In genomic region chr5:18360281-18360819, GRCm38 (mm10) we compare ENCODE assay signal across 8 mouse cellular contexts. TPM values are rescaled to one million over a fixed set of nuclear protein-coding genes. Genes with fewer than 3 reads are reported as not detected.
A peak's percentile ranks its signal among the peaks of the same experiment; 100 is the strongest.
DNase-seq lines count a peak whose midpoint lies in the region; ATAC-seq lines count a peak whose summit lies in the region.

TSS of gene Gnai1 (minus strand) at chr5:18360355.

- under 1% methylated on average over 38 of the region's 76 CpGs for WGBS in hindbrain, embryonic 12.5 days

- peaks cover 3% of the 10 kb centered on the region; the same call in 1 of the 2 replicates for H3K27me3 ChIP-seq in hindbrain, embryonic 12.5 days

- H3K4me1 ChIP-seq in hindbrain, embryonic 12.5 days = peaks cover 8% of the 10 kb centered on the region; the same call in 1 of the 2 replicates

- H3K4me3 ChIP-seq in hindbrain, embryonic 12.5 days = peak within 1 kb of the TSS; percentile 73

- DNase-seq in adrenal gland, adult (ENCODE audit: inconsistent age in 2 of 2, low spot score in 1 of 2) = peak; percentile 63 to 93
- peak; percentile 91 to 94 for DNase-seq in cerebellum, postnatal 25 days
- peak; percentile 72 to 74 for DNase-seq in frontal cortex, postnatal 36 days (ENCODE audit: low spot score in 2 of 2)
- DNase-seq in layer of hippocampus, postnatal 36 days = peak; percentile 69 to 70
- peak; percentile 79 for DNase-seq in lung, postnatal 10 days
- DNase-seq in right cerebral cortex, adult 18-20 months = peak; percentile 74

- H3K36me3 ChIP-seq in hindbrain, embryonic 12.5 days = no peaks in the 10 kb centered on the region

- peak within 1 kb of the TSS; percentile 81 for H3K9ac ChIP-seq in hindbrain, embryonic 12.5 days

- H3K9me3 ChIP-seq in hindbrain, embryonic 12.5 days (replicated peaks) = 0 out of 2 replicates have a peak, but pooled peaks cover 3% of the 10 kb centered on the region

- H3K27ac ChIP-seq in hindbrain, embryonic 12.5 days = peak within 1 kb of the TSS; percentile 83

- peak; percentile 98 for ATAC-seq in hindbrain, embryonic 12.5 days (ENCODE audit: low FRiP score)
- no peak for ATAC-seq in CD4-positive, CD25-positive, alpha-beta regulatory T cell, adult 4 months

- H3K4me2 ChIP-seq in hindbrain, embryonic 12.5 days (replicated peaks) = peak within 1 kb of the TSS; percentile 96

RNA-seq across cellular contexts. Expression of gene Gnai1, which starts in this region (rescaled TPM):
- polyA plus RNA-seq in hindbrain, embryonic 12.5 days (2016; fragmentation: Nextera tagmentation; extraction: Ambion mirVana) = 32.1 and 32.6 TPM in 2 replicates
- 100 to 1,000 TPM; 159 to 181 TPM for total RNA-seq in layer of hippocampus, postnatal 36 days (2021)
- polyA plus RNA-seq in CD4-positive, CD25-positive, alpha-beta regulatory T cell, adult 4 months (2017; shearing (Covaris generic)) = under 1 TPM in 1 of 2 experiments, not detected in 1; 0.27 TPM

Comparison
In these comparisons a context has a peak if more than half of its experiments do, and no peak if none do; other contexts are left out.
1. RNA of gene Gnai1 (polyA plus RNA-seq): 32.1 to 32.6 TPM in hindbrain, embryonic 12.5 days; 0.27 TPM in CD4-positive, CD25-positive, alpha-beta regulatory T cell, adult 4 months; every median in the first group is over 10 times any median in the second.
2. Peak in every context shown above with its lines, with median percentiles within 50 percentile points of each other: DNase-seq.